Mouse (Mus musculus): ENCODE results near the gene Noto. TPM values are rescaled to one million over a fixed set of nuclear protein-coding genes. Genes with fewer than 3 reads are reported as not detected.

Gene Noto
- polyA plus RNA-seq, 1 experiment from 2014 or later = not detected

GRCm38 (mm10) chr6:85409003-85409402 lies 14.7 kb upstream of the Noto start:
- Histone ChIP-seq H3K4me3 (replicated peaks; ENCODE audit: low read depth, low read length) (peak overlapping the region; percentile 25), H3K27me3 (ENCODE audit: control insufficient read depth, insufficient read depth, low read length) (peaks cover 18% of the 10 kb centered on the region), H3K4me2 (ENCODE audit: low read length) (peak overlapping the region; percentile 55), H3K36me3 (ENCODE audit: control insufficient read depth, insufficient read depth, low read length) (no peaks in the 10 kb centered on the region), H3K27ac (replicated peaks; ENCODE audit: low read depth, low read length) (no peak overlapping the region), H3K9me3 (ENCODE audit: control insufficient read depth, low read length) (no peaks in the 10 kb centered on the region), H3K9ac (replicated peaks; ENCODE audit: low read length) (peak overlapping the region; percentile 48), H3K4me1 (ENCODE audit: control insufficient read depth, insufficient read depth, low read length) (peaks cover 10% of the 10 kb centered on the region; the same call in 1 of the 2 replicates)
- DNase-seq (peak; percentile 77), ATAC-seq (ENCODE audit: low FRiP score, low TSS enrichment) (peak; percentile 24; the same call in 1 of the 2 replicates)
- 0% methylated on average over 31 of the region's 31 CpGs for WGBS

GRCm38 (mm10) chr6:85410771-85411273 lies 12.9 kb upstream of the Noto start:
- peak; percentile 93 for DNase-seq
- Histone ChIP-seq H3K27ac (replicated peaks; ENCODE audit: low read depth, low read length) (no peak overlapping the region), H3K36me3 (ENCODE audit: control insufficient read depth, insufficient read depth, low read length) (no peaks in the 10 kb centered on the region), H3K27me3 (ENCODE audit: control insufficient read depth, insufficient read depth, low read length) (peaks cover 18% of the 10 kb centered on the region), H3K4me2 (ENCODE audit: low read length) (0 out of 2 replicates have a peak overlapping the region, but pooled peaks have one; percentile 16), H3K9me3 (ENCODE audit: control insufficient read depth, low read length) (no peaks in the 10 kb centered on the region), H3K9ac (replicated peaks; ENCODE audit: low read length) (no peak overlapping the region), H3K4me1 (ENCODE audit: control insufficient read depth, insufficient read depth, low read length) (peaks cover 10% of the 10 kb centered on the region; the same call in 1 of the 2 replicates), H3K4me3 (replicated peaks; ENCODE audit: low read depth, low read length) (no peak overlapping the region)
- WGBS = 8% methylated on average over 13 of the region's 13 CpGs
- ATAC-seq (ENCODE audit: low FRiP score, low TSS enrichment) = peak; percentile 78

- ATAC-seq (ENCODE audit: low FRiP score, low TSS enrichment) (no peak), DNase-seq (no peak)
- H3K36me3 ChIP-seq (ENCODE audit: control insufficient read depth, insufficient read depth, low read length) = no peaks in the 10 kb centered on the region
- 63% methylated on average over 3 of the region's 3 CpGs for WGBS
- no peak overlapping the region for H3K4me2 ChIP-seq (ENCODE audit: low read length)
- H3K9ac ChIP-seq (replicated peaks; ENCODE audit: low read length) = no peak overlapping the region
- H3K4me3 ChIP-seq (replicated peaks; ENCODE audit: low read depth, low read length) = no peak overlapping the region
- H3K27me3 ChIP-seq (ENCODE audit: control insufficient read depth, insufficient read depth, low read length) = no peaks in the 10 kb centered on the region
- no peaks in the 10 kb centered on the region for H3K4me1 ChIP-seq (ENCODE audit: control insufficient read depth, insufficient read depth, low read length)
- no peaks in the 10 kb centered on the region for H3K9me3 ChIP-seq (ENCODE audit: control insufficient read depth, low read length)
- no peak overlapping the region for H3K27ac ChIP-seq (replicated peaks; ENCODE audit: low read depth, low read length)
Observed at GRCm38 (mm10) chr6:85415829-85416228, 7.9 kb upstream of the Noto start.

GRCm38 (mm10) chr6:85419150-85419549 lies 4.5 kb upstream of the Noto start:
- H3K27ac ChIP-seq (replicated peaks; ENCODE audit: low read depth, low read length) = no peak overlapping the region
- no peak overlapping the region for H3K9ac ChIP-seq (replicated peaks; ENCODE audit: low read length)
- DNase-seq (no peak), ATAC-seq (ENCODE audit: low FRiP score, low TSS enrichment) (no peak)
- no peak overlapping the region for H3K4me2 ChIP-seq (ENCODE audit: low read length)
- 85% methylated on average over 2 of the region's 2 CpGs for WGBS
- H3K4me3 ChIP-seq (replicated peaks; ENCODE audit: low read depth, low read length) = no peak overlapping the region
- H3K36me3 ChIP-seq (ENCODE audit: control insufficient read depth, insufficient read depth, low read length) = no peaks in the 10 kb centered on the region
- no peaks in the 10 kb centered on the region for H3K4me1 ChIP-seq (ENCODE audit: control insufficient read depth, insufficient read depth, low read length)
- H3K9me3 ChIP-seq (ENCODE audit: control insufficient read depth, low read length) = no peaks in the 10 kb centered on the region
- H3K27me3 ChIP-seq (ENCODE audit: control insufficient read depth, insufficient read depth, low read length) = no peaks in the 10 kb centered on the region

- Histone ChIP-seq H3K9me3 (ENCODE audit: control insufficient read depth, low read length) (no peaks in the 10 kb centered on the region), H3K4me1 (ENCODE audit: control insufficient read depth, insufficient read depth, low read length) (no peaks in the 10 kb centered on the region), H3K27me3 (ENCODE audit: control insufficient read depth, insufficient read depth, low read length) (no peaks in the 10 kb centered on the region), H3K4me3 (replicated peaks; ENCODE audit: low read depth, low read length) (peak overlapping the region; percentile 64), H3K36me3 (ENCODE audit: control insufficient read depth, insufficient read depth, low read length) (no peaks in the 10 kb centered on the region), H3K4me2 (ENCODE audit: low read length) (peak overlapping the region; percentile 89), H3K27ac (replicated peaks; ENCODE audit: low read depth, low read length) (no peak overlapping the region), H3K9ac (replicated peaks; ENCODE audit: low read length) (peak overlapping the region; percentile 73)
- no peak for DNase-seq
- 50% methylated on average over 8 of the region's 8 CpGs for WGBS
- no peak; the same call in 1 of the 2 replicates for ATAC-seq (ENCODE audit: low FRiP score, low TSS enrichment)
Observed at GRCm38 (mm10) chr6:85431274-85431841, 7.7 kb downstream of the Noto start.

- Histone ChIP-seq H3K9me3 (ENCODE audit: control insufficient read depth, low read length) (no peaks in the 10 kb centered on the region), H3K9ac (replicated peaks; ENCODE audit: low read length) (peak within 1 kb of the TSS; percentile 73), H3K27me3 (ENCODE audit: control insufficient read depth, insufficient read depth, low read length) (no peaks in the 10 kb centered on the region), H3K4me2 (ENCODE audit: low read length) (peak within 1 kb of the TSS; percentile 89), H3K27ac (replicated peaks; ENCODE audit: low read depth, low read length) (no peak within 1 kb of the TSS), H3K4me1 (ENCODE audit: control insufficient read depth, insufficient read depth, low read length) (no peaks in the 10 kb centered on the region), H3K36me3 (ENCODE audit: control insufficient read depth, insufficient read depth, low read length) (no peaks in the 10 kb centered on the region), H3K4me3 (replicated peaks; ENCODE audit: low read depth, low read length) (peak within 1 kb of the TSS; percentile 64)
- 1% methylated on average over 39 of the region's 39 CpGs for WGBS
- DNase-seq (peak; percentile 84), ATAC-seq (ENCODE audit: low FRiP score, low TSS enrichment) (peak; percentile 75)
Observed at GRCm38 (mm10) chr6:85431842-85432431, 8.3 kb downstream of the Noto start, which contains the start of gene Smyd5. Smyd5 (plus strand) TSS chr6:85431989.

- DNase-seq (no peak), ATAC-seq (ENCODE audit: low FRiP score, low TSS enrichment) (no peak)
- Histone ChIP-seq H3K4me1 (ENCODE audit: control insufficient read depth, insufficient read depth, low read length) (no peaks in the 10 kb centered on the region), H3K27me3 (ENCODE audit: control insufficient read depth, insufficient read depth, low read length) (no peaks in the 10 kb centered on the region), H3K9me3 (ENCODE audit: control insufficient read depth, low read length) (no peaks in the 10 kb centered on the region), H3K36me3 (ENCODE audit: control insufficient read depth, insufficient read depth, low read length) (peaks cover 5% of the 10 kb centered on the region; the same call in 1 of the 2 replicates), H3K9ac (replicated peaks; ENCODE audit: low read length) (no peak overlapping the region), H3K4me2 (ENCODE audit: low read length) (no peak overlapping the region), H3K27ac (replicated peaks; ENCODE audit: low read depth, low read length) (no peak overlapping the region), H3K4me3 (replicated peaks; ENCODE audit: low read depth, low read length) (no peak overlapping the region)
- 88% methylated on average over 5 of the region's 5 CpGs for WGBS
Observed at GRCm38 (mm10) chr6:85433865-85434264, 10.2 kb downstream of the Noto start.

- H3K4me3 ChIP-seq (replicated peaks; ENCODE audit: low read depth, low read length) = no peak overlapping the region
- H3K9me3 ChIP-seq (ENCODE audit: control insufficient read depth, low read length) = no peaks in the 10 kb centered on the region
- H3K36me3 ChIP-seq (ENCODE audit: control insufficient read depth, insufficient read depth, low read length) = peaks cover 27% of the 10 kb centered on the region
- WGBS = 87% methylated on average over 1 of the region's 1 CpGs
- H3K4me1 ChIP-seq (ENCODE audit: control insufficient read depth, insufficient read depth, low read length) = no peaks in the 10 kb centered on the region
- H3K27ac ChIP-seq (replicated peaks; ENCODE audit: low read depth, low read length) = no peak overlapping the region
- DNase-seq (no peak), ATAC-seq (ENCODE audit: low FRiP score, low TSS enrichment) (no peak)
- H3K27me3 ChIP-seq (ENCODE audit: control insufficient read depth, insufficient read depth, low read length) = no peaks in the 10 kb centered on the region
- no peak overlapping the region for H3K9ac ChIP-seq (replicated peaks; ENCODE audit: low read length)
- H3K4me2 ChIP-seq (ENCODE audit: low read length) = no peak overlapping the region
Observed at GRCm38 (mm10) chr6:85436204-85436603, 12.5 kb downstream of the Noto start.

GRCm38 (mm10) chr6:85436631-85437030 lies 12.9 kb downstream of the Noto start:
- H3K27ac ChIP-seq (replicated peaks; ENCODE audit: low read depth, low read length) = no peak overlapping the region
- no peaks in the 10 kb centered on the region for H3K27me3 ChIP-seq (ENCODE audit: control insufficient read depth, insufficient read depth, low read length)
- peaks cover 30% of the 10 kb centered on the region for H3K36me3 ChIP-seq (ENCODE audit: control insufficient read depth, insufficient read depth, low read length)
- H3K4me3 ChIP-seq (replicated peaks; ENCODE audit: low read depth, low read length) = no peak overlapping the region
- no peaks in the 10 kb centered on the region for H3K9me3 ChIP-seq (ENCODE audit: control insufficient read depth, low read length)
- ATAC-seq (ENCODE audit: low FRiP score, low TSS enrichment) (no peak), DNase-seq (no peak)
- H3K9ac ChIP-seq (replicated peaks; ENCODE audit: low read length) = no peak overlapping the region
- WGBS = 89% methylated on average over 5 of the region's 6 CpGs
- no peaks in the 10 kb centered on the region for H3K4me1 ChIP-seq (ENCODE audit: control insufficient read depth, insufficient read depth, low read length)
- H3K4me2 ChIP-seq (ENCODE audit: low read length) = no peak overlapping the region
